Mouse (Mus musculus): Measurements from ENCODE around the gene Adh4.
"Not testable (repeated sequence)": the region's sequence is repeated elsewhere in the genome, so short reads cannot be mapped to it uniquely, and the experiment has no call there.

Adh4 gene

GRCm38 (mm10) chr3:138448077-138448860 is 33.0 kb downstream of the Adh4 start:
- DNase-seq: peak; percentile 46

- no peak for DNase-seq
Measured at GRCm38 (mm10) chr3:138452169-138452568, 36.9 kb downstream of the Adh4 start.

- no peak for DNase-seq
Measured at GRCm38 (mm10) chr3:138454234-138454633, 39.0 kb downstream of the Adh4 start.

- DNase-seq: no peak
Measured at GRCm38 (mm10) chr3:138454711-138455435, 39.6 kb downstream of the Adh4 start.

GRCm38 (mm10) chr3:138458441-138458840 is 43.2 kb downstream of the Adh4 start:
- DNase-seq: no peak

GRCm38 (mm10) chr3:138460260-138460659 is 45.0 kb downstream of the Adh4 start:
- DNase-seq: no peak

- no peak for DNase-seq
Measured at GRCm38 (mm10) chr3:138461832-138462231, 46.6 kb downstream of the Adh4 start.

GRCm38 (mm10) chr3:138463137-138463536 is 47.9 kb downstream of the Adh4 start:
- no peak for DNase-seq

GRCm38 (mm10) chr3:138463807-138464206 is 48.5 kb downstream of the Adh4 start:
- no peak for DNase-seq

GRCm38 (mm10) chr3:138464573-138465147 is 49.4 kb downstream of the Adh4 start:
- no peak for DNase-seq

- not testable (repeated sequence) for DNase-seq
Measured at GRCm38 (mm10) chr3:138466656-138467055, 51.4 kb downstream of the Adh4 start.

GRCm38 (mm10) chr3:138471066-138471465 is 55.8 kb downstream of the Adh4 start:
- DNase-seq: no peak

GRCm38 (mm10) chr3:138479489-138479888 is 64.2 kb downstream of the Adh4 start:
- no peak for DNase-seq
